Mouse (Mus musculus) CD4-positive, CD25-positive, alpha-beta regulatory T cell, adult 4 months (primary cell): ENCODE data around the gene Iqsec1. TPM values are rescaled to one million over a fixed set of nuclear protein-coding genes. Genes with fewer than 3 reads are reported as not detected.

Experiments used
- ATAC-seq: one replicate; pipeline ENCODE4 v1.8.0; 2017
- polyA plus RNA-seq, 2 experiments: library from polyadenylated mRNA; unstranded; fragments of 100-300 nt; shearing (Covaris generic); gene quantifications; one replicate each; pipeline ENCODE4 v1.2.1; 2017

Gene Iqsec1
- polyA plus RNA-seq, 2 experiments from 2014 or later, result 6.6 to 8.9 TPM

- ATAC-seq, result no peak
Observed at GRCm38 (mm10) chr6:90750091-90750490, 238.4 kb downstream of the Iqsec1 start.

GRCm38 (mm10) chr6:90749414-90749937, 239.0 kb downstream of the Iqsec1 start:
- peak; percentile 60 for ATAC-seq

GRCm38 (mm10) chr6:90748976-90749375, 239.5 kb downstream of the Iqsec1 start:
- ATAC-seq, result no peak

- ATAC-seq, result peak; percentile 75
Observed at GRCm38 (mm10) chr6:90746331-90746864, 242.1 kb downstream of the Iqsec1 start.

- no peak for ATAC-seq
Observed at GRCm38 (mm10) chr6:90745401-90746198, 242.9 kb downstream of the Iqsec1 start.

- ATAC-seq, result no peak
Observed at GRCm38 (mm10) chr6:90742453-90742852, 246.0 kb downstream of the Iqsec1 start.

GRCm38 (mm10) chr6:90741717-90742116, 246.8 kb downstream of the Iqsec1 start:
- ATAC-seq, result no peak

GRCm38 (mm10) chr6:90741056-90741420, 247.4 kb downstream of the Iqsec1 start:
- ATAC-seq, result no peak

GRCm38 (mm10) chr6:90740348-90741055, 248.0 kb downstream of the Iqsec1 start:
- peak; percentile 88 for ATAC-seq

GRCm38 (mm10) chr6:90737376-90737775, 251.1 kb downstream of the Iqsec1 start:
- ATAC-seq, result peak; percentile 60

GRCm38 (mm10) chr6:90736691-90737245, 251.7 kb downstream of the Iqsec1 start:
- no peak for ATAC-seq

- ATAC-seq, result no peak
Observed at GRCm38 (mm10) chr6:90736074-90736672, 252.3 kb downstream of the Iqsec1 start.

- no peak for ATAC-seq
Observed at GRCm38 (mm10) chr6:90735396-90736036, 253.0 kb downstream of the Iqsec1 start.

- no peak for ATAC-seq
Observed at GRCm38 (mm10) chr6:90734806-90735205, 253.7 kb downstream of the Iqsec1 start.

- ATAC-seq, result no peak
Observed at GRCm38 (mm10) chr6:90731327-90731726, 257.2 kb downstream of the Iqsec1 start.

GRCm38 (mm10) chr6:90729829-90730228, 258.7 kb downstream of the Iqsec1 start:
- ATAC-seq, result no peak

- peak; percentile 96 for ATAC-seq
Observed at GRCm38 (mm10) chr6:90728491-90728931, 260.0 kb downstream of the Iqsec1 start.

- no peak for ATAC-seq
Observed at GRCm38 (mm10) chr6:90727826-90728225, 260.7 kb downstream of the Iqsec1 start.

GRCm38 (mm10) chr6:90726711-90727122, 261.8 kb downstream of the Iqsec1 start:
- no peak for ATAC-seq

- no peak for ATAC-seq
Observed at GRCm38 (mm10) chr6:90725526-90725925, 263.0 kb downstream of the Iqsec1 start.

- ATAC-seq, result no peak
Observed at GRCm38 (mm10) chr6:90722993-90723392, 265.5 kb downstream of the Iqsec1 start.
